Mouse (Mus musculus): ENCODE data around the gene Zkscan3. TPM values are rescaled to one million over a fixed set of nuclear protein-coding genes. Genes with fewer than 3 reads are reported as not detected.

The Zkscan3 gene
- polyA plus RNA-seq, 1 experiment from 2014 or later: 89.5 TPM

DNA sequence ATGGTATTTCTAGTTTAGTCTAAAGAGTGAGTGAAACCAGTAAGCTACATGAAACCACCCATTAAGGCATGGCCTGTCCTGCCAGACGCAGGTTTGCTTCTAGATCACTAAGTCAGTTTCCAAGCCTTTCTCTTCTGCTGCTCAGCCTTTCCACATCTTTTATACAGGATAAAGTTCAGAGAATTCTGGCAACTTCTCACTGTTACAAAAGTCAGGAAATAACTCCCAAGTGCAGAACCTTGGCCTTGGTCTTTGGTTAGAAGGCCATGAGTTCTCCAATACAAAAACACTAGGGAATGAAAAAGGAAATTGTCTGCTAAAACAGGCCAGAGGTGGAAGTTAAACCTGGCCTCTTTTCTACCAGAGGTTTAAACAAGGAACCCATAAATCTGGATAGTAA lies 7.3 kb downstream of the Zkscan3 start:
- no peak overlapping the region for H3K9ac ChIP-seq (replicated peaks; ENCODE audit: low read length)
- ATAC-seq (replicated peaks; ENCODE audit: insufficient number of reproducible peaks, low FRiP score, low TSS enrichment, low read depth) (no peak), DNase-seq (ENCODE audit: low spot score) (no peak)
- H3K36me3 ChIP-seq (replicated peaks; ENCODE audit: control insufficient read depth, insufficient read depth, low read depth, low read length): peaks cover 12% of the 10 kb centered on the region
- H3K4me2 ChIP-seq (ENCODE audit: low read depth, low read length): no peak overlapping the region
- no peaks in the 10 kb centered on the region for H3K9me3 ChIP-seq (replicated peaks; ENCODE audit: control insufficient read depth, low read length)
- no peaks in the 10 kb centered on the region for H3K27me3 ChIP-seq (ENCODE audit: control insufficient read depth, insufficient read depth, low read length)
- H3K4me1 ChIP-seq (ENCODE audit: control insufficient read depth, insufficient read depth, low read length): no peaks in the 10 kb centered on the region
- H3K4me3 ChIP-seq (ENCODE audit: low read depth, low read length): no peak overlapping the region
- WGBS: 94% methylated on average over 1 of the region's 1 CpGs
- H3K27ac ChIP-seq (replicated peaks; ENCODE audit: low read depth, low read length): no peak overlapping the region

DNA sequence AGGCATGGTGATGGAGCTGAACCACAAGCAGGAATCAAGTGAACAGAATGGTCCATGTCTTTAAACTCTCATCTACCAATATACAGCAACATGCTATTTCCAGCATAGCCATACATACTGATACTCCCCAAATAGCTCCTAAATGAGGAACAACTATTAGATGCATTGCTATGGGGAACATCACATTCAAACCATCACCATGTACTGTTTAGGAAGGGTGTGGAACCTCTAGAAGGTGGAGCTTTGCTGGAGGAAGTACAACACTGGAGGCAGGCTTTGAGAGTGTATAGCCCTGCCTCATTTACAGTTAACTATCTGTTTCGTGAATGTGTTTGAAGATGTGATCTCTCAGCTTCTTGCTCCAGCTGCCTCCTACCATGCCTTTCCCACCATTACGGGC lies 24.8 kb downstream of the Zkscan3 start:
- ATAC-seq (replicated peaks; ENCODE audit: insufficient number of reproducible peaks, low FRiP score, low TSS enrichment, low read depth): no peak
- no peak overlapping the region for H3K4me3 ChIP-seq (ENCODE audit: low read depth, low read length)
- no peak overlapping the region for H3K4me2 ChIP-seq (ENCODE audit: low read depth, low read length)
- H3K9ac ChIP-seq (replicated peaks; ENCODE audit: low read length): no peak overlapping the region
- no peaks in the 10 kb centered on the region for H3K9me3 ChIP-seq (replicated peaks; ENCODE audit: control insufficient read depth, low read length)
- no peaks in the 10 kb centered on the region for H3K36me3 ChIP-seq (replicated peaks; ENCODE audit: control insufficient read depth, insufficient read depth, low read depth, low read length)
- no peaks in the 10 kb centered on the region for H3K27me3 ChIP-seq (ENCODE audit: control insufficient read depth, insufficient read depth, low read length)
- 87% methylated on average over 2 of the region's 2 CpGs for WGBS
- H3K27ac ChIP-seq (replicated peaks; ENCODE audit: low read depth, low read length): no peak overlapping the region
- no peak for DNase-seq (ENCODE audit: low spot score)
- H3K4me1 ChIP-seq (ENCODE audit: control insufficient read depth, insufficient read depth, low read length): no peaks in the 10 kb centered on the region

DNA sequence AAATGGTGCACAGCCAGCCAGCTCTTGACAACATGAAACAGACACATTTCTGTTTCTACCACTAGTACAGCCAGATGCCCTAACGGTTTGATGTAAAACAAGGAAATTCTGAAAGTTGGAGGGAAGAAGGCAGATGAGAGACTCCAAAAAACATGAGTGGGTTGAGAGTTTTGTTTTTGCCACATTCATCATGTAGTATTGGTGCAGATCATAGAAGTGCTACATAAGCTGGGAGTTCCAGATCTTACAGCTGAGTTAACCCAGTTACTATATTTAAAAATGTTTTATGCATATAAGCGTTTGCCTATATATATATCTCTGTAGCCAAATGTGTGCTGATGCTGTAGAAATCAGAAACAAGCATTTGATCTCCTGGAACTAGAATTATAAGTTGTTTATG lies 29.9 kb downstream of the Zkscan3 start:
- Histone ChIP-seq H3K4me2 (ENCODE audit: low read depth, low read length) (no peak overlapping the region), H3K9ac (replicated peaks; ENCODE audit: low read length) (no peak overlapping the region), H3K27me3 (ENCODE audit: control insufficient read depth, insufficient read depth, low read length) (no peaks in the 10 kb centered on the region), H3K4me3 (ENCODE audit: low read depth, low read length) (no peak overlapping the region), H3K27ac (replicated peaks; ENCODE audit: low read depth, low read length) (no peak overlapping the region), H3K4me1 (ENCODE audit: control insufficient read depth, insufficient read depth, low read length) (no peaks in the 10 kb centered on the region), H3K9me3 (replicated peaks; ENCODE audit: control insufficient read depth, low read length) (no peaks in the 10 kb centered on the region), H3K36me3 (replicated peaks; ENCODE audit: control insufficient read depth, insufficient read depth, low read depth, low read length) (peaks cover 9% of the 10 kb centered on the region; the same call in 1 of the 2 replicates)
- DNase-seq (ENCODE audit: low spot score) (no peak), ATAC-seq (replicated peaks; ENCODE audit: insufficient number of reproducible peaks, low FRiP score, low TSS enrichment, low read depth) (no peak)
- 91% methylated on average over 2 of the region's 2 CpGs for WGBS

GRCm38 (mm10) chr13:21366635-21367034 lies 35.9 kb downstream of the Zkscan3 start:
- DNase-seq (ENCODE audit: low spot score): no peak
- H3K27ac ChIP-seq (replicated peaks; ENCODE audit: low read depth, low read length): no peak overlapping the region
- H3K4me3 ChIP-seq (ENCODE audit: low read depth, low read length): no peak overlapping the region
- H3K4me2 ChIP-seq (ENCODE audit: low read depth, low read length): no peak overlapping the region
- H3K36me3 ChIP-seq (replicated peaks; ENCODE audit: control insufficient read depth, insufficient read depth, low read depth, low read length): peaks cover 9% of the 10 kb centered on the region; the same call in 1 of the 2 replicates
- no peak overlapping the region for H3K9ac ChIP-seq (replicated peaks; ENCODE audit: low read length)
- WGBS: 71% methylated on average over 6 of the region's 6 CpGs
- no peaks in the 10 kb centered on the region for H3K4me1 ChIP-seq (ENCODE audit: control insufficient read depth, insufficient read depth, low read length)
- no peaks in the 10 kb centered on the region for H3K27me3 ChIP-seq (ENCODE audit: control insufficient read depth, insufficient read depth, low read length)
- no peaks in the 10 kb centered on the region for H3K9me3 ChIP-seq (replicated peaks; ENCODE audit: control insufficient read depth, low read length)
- no peak for ATAC-seq (replicated peaks; ENCODE audit: insufficient number of reproducible peaks, low FRiP score, low TSS enrichment, low read depth)

DNA sequence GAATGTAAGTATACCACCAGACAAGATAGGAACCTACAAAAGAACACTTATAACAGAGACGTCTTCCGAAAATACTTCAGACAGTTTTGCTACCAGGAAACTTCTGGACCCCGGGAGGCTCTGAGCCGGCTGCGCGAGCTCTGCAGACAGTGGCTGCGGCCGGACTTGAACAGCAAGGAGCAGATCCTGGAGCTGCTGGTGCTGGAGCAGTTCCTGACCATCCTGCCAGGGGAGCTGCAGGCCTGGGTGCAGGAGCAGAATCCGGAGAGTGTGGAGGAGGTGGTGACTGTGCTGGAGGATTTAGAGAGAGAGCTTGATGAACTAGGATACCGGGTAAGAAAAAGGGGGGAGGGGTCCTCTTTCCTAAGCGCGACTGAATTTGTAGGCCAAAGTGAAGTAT lies 38.8 kb downstream of the Zkscan3 start:
- H3K9me3 ChIP-seq (replicated peaks; ENCODE audit: control insufficient read depth, low read length): no peaks in the 10 kb centered on the region
- no peak for ATAC-seq (replicated peaks; ENCODE audit: insufficient number of reproducible peaks, low FRiP score, low TSS enrichment, low read depth)
- no peaks in the 10 kb centered on the region; the same call in 1 of the 2 replicates for H3K36me3 ChIP-seq (replicated peaks; ENCODE audit: control insufficient read depth, insufficient read depth, low read depth, low read length)
- H3K4me2 ChIP-seq (ENCODE audit: low read depth, low read length): peak overlapping the region; percentile 58
- H3K27ac ChIP-seq (replicated peaks; ENCODE audit: low read depth, low read length): no peak overlapping the region
- H3K27me3 ChIP-seq (ENCODE audit: control insufficient read depth, insufficient read depth, low read length): no peaks in the 10 kb centered on the region
- no peak for DNase-seq (ENCODE audit: low spot score)
- no peaks in the 10 kb centered on the region for H3K4me1 ChIP-seq (ENCODE audit: control insufficient read depth, insufficient read depth, low read length)
- 65% methylated on average over 12 of the region's 12 CpGs for WGBS
- peak overlapping the region; percentile 57 for H3K4me3 ChIP-seq (ENCODE audit: low read depth, low read length)
- peak overlapping the region; percentile 54 for H3K9ac ChIP-seq (replicated peaks; ENCODE audit: low read length)

GRCm38 (mm10) chr13:21362621-21363248 lies 39.8 kb downstream of the Zkscan3 start, which contains the start of gene Zscan12:
Gene Zscan12, plus strand, starts transcription at chr13:21362820.
- DNase-seq (ENCODE audit: low spot score) (peak; percentile 98), ATAC-seq (replicated peaks; ENCODE audit: insufficient number of reproducible peaks, low FRiP score, low TSS enrichment, low read depth) (peak; percentile 99)
- Histone ChIP-seq H3K27me3 (ENCODE audit: control insufficient read depth, insufficient read depth, low read length) (no peaks in the 10 kb centered on the region), H3K9me3 (replicated peaks; ENCODE audit: control insufficient read depth, low read length) (no peaks in the 10 kb centered on the region), H3K9ac (replicated peaks; ENCODE audit: low read length) (peak within 1 kb of the TSS; percentile 94), H3K4me2 (ENCODE audit: low read depth, low read length) (peak within 1 kb of the TSS; percentile 58), H3K4me3 (ENCODE audit: low read depth, low read length) (peak within 1 kb of the TSS; percentile 57), H3K36me3 (replicated peaks; ENCODE audit: control insufficient read depth, insufficient read depth, low read depth, low read length) (no peaks in the 10 kb centered on the region), H3K4me1 (ENCODE audit: control insufficient read depth, insufficient read depth, low read length) (no peaks in the 10 kb centered on the region), H3K27ac (replicated peaks; ENCODE audit: low read depth, low read length) (0 out of 2 replicates have a peak within 1 kb of the TSS, but pooled peaks have one; percentile 22)
- 1% methylated on average over 26 of the region's 29 CpGs for WGBS

- DNase-seq (ENCODE audit: low spot score) (no peak), ATAC-seq (replicated peaks; ENCODE audit: insufficient number of reproducible peaks, low FRiP score, low TSS enrichment, low read depth) (no peak)
- no peaks in the 10 kb centered on the region for H3K4me1 ChIP-seq (ENCODE audit: control insufficient read depth, insufficient read depth, low read length)
- H3K9ac ChIP-seq (replicated peaks; ENCODE audit: low read length): no peak overlapping the region
- H3K36me3 ChIP-seq (replicated peaks; ENCODE audit: control insufficient read depth, insufficient read depth, low read depth, low read length): no peaks in the 10 kb centered on the region
- H3K4me3 ChIP-seq (ENCODE audit: low read depth, low read length): no peak overlapping the region
- H3K27ac ChIP-seq (replicated peaks; ENCODE audit: low read depth, low read length): no peak overlapping the region
- H3K9me3 ChIP-seq (replicated peaks; ENCODE audit: control insufficient read depth, low read length): no peaks in the 10 kb centered on the region
- no peak overlapping the region for H3K4me2 ChIP-seq (ENCODE audit: low read depth, low read length)
- no peaks in the 10 kb centered on the region for H3K27me3 ChIP-seq (ENCODE audit: control insufficient read depth, insufficient read depth, low read length)
These were observed 52.0 kb downstream of the Zkscan3 start for GRCm38 (mm10) chr13:21350593-21350992.

- ATAC-seq (replicated peaks; ENCODE audit: insufficient number of reproducible peaks, low FRiP score, low TSS enrichment, low read depth): no peak
- 94% methylated on average over 1 of the region's 1 CpGs for WGBS
- no peaks in the 10 kb centered on the region for H3K4me1 ChIP-seq (ENCODE audit: control insufficient read depth, insufficient read depth, low read length)
- H3K9ac ChIP-seq (replicated peaks; ENCODE audit: low read length): no peak within 1 kb of the TSS
- no peak within 1 kb of the TSS for H3K4me3 ChIP-seq (ENCODE audit: low read depth, low read length)
- no peaks in the 10 kb centered on the region for H3K27me3 ChIP-seq (ENCODE audit: control insufficient read depth, insufficient read depth, low read length)
- H3K27ac ChIP-seq (replicated peaks; ENCODE audit: low read depth, low read length): no peak within 1 kb of the TSS
- no peak within 1 kb of the TSS for H3K4me2 ChIP-seq (ENCODE audit: low read depth, low read length)
- no peaks in the 10 kb centered on the region for H3K36me3 ChIP-seq (replicated peaks; ENCODE audit: control insufficient read depth, insufficient read depth, low read depth, low read length)
- H3K9me3 ChIP-seq (replicated peaks; ENCODE audit: control insufficient read depth, low read length): no peaks in the 10 kb centered on the region
- no peak for DNase-seq (ENCODE audit: low spot score)
These were observed 55.9 kb downstream of the Zkscan3 start, which contains the start of gene Olfr1367 for GRCm38 (mm10) chr13:21346610-21347009. Gene Olfr1367, plus strand, starts transcription at chr13:21346910.

Measured in embryonic facial prominence, embryonic 11.5 days (tissue).